Mouse (Mus musculus) cerebellum, adult 9-10 months (tissue): ENCODE results near the gene Ggt5.

ENCODE experiments used
- DNase-seq: peaks from one replicate; pipeline ENCODE4 v3.0.0; 2022

The Ggt5 gene

DNA sequence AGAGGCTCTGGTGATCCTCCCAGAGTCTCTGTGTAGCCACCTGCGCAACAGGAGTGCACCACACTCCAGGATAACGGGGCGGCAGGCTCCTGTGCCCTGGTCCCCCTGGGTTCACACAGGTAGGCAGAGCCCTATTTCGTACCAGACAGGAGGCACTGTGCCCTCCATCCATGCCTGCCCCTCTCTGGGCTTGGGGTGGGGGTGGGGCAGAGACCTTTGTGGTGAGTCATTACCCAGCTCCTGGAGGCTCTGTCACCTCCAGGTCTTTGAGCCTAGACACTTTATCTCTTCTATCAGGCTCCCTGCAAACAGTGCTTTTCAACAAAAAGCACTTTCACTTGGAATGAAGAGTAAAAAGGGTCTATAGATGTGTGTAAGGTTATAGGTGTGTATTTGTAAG is 20.3 kb upstream of the Ggt5 start:
- no peak for DNase-seq

DNA sequence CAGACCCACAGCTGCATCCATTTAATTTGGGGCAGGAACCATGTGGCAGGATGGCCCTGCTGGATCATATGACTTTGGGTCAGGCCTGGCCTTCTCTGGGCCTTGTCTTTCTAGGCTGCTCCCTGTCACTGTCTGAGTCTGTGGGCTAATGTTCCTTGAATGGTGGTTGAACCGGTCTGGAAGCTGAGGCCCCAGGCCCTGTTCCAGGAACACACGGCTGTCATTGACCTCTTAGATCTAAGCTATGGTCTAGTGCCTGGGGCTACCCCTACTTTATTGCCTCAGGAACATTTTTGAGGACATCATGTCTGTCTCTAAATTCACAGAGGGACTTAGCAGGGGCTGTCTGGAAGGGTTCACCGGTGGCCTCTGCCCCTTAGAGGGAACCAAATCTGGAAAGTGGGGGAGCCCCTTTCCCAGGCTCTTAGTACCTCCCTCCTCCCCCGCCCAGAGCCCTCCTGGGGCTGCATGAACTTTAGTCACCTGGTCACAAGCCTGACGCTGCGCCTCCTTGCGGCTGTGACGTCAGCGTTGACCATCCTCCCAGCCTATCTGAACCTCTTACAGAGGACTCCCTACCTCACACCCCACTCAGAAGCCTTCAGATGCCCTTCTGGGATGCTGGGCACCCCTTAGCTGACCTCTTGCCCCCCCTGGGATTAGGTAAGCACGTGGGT is 18.0 kb upstream of the Ggt5 start:
- DNase-seq = no peak

DNA sequence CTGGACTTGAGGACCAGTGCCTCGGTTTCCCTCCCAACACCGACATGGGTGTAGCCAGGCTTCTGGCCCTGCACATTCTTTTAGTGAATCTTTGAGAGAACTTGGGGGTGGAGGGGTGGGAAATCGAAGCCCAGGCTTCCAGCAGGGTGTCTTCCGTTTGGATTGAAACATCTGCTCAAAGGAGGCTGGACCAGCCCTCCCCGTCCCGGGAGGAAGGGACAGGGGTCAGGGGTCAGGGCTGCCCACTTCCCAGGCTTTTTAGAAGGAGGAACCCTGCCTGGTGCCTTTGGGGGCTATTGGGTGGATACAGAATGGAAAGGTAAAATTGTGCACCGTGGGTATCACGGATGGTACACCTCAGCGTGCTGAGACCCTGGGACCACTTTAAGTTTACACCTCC is 17.2 kb upstream of the Ggt5 start:
- DNase-seq = no peak

DNA sequence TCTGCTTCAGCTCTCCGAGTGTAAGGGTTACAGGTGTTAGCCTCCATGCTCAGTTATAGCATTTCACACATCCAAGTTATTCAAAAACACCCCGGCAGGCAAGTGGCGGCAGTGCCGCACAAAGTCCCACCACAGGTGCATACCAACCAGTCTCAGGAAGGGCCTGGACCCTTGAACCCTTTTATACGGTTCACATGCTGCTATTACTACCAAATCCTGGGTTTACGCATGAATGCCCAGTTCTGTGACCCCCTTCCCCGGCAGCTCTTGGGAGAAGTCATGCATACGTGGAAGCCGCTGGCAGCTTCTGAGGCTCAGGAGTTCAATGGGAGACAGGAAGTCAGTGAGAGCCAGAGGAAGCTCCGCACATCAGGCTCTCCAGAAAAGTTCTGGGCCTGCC is 16.0 kb upstream of the Ggt5 start:
- no peak for DNase-seq

DNA sequence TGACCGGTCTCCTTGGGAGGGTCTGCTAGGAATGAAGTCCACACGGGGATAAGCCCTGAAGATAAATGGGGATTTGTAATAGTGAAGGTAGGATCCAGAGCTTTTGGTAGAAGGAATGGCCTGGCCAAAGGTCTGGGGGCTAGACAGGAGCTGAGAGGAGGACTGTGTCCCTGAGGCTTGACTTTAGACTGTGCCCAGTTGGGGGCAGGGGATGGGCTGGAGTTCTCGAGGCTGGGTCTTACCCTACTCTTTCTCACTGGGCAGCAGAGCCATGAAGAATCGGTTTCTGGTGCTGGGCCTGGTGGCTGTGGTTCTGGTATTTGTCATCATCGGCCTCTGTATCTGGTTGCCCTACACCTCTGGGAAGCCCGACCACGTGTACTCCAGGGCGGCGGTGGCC is 15.2 kb upstream of the Ggt5 start:
- no peak for DNase-seq

DNA sequence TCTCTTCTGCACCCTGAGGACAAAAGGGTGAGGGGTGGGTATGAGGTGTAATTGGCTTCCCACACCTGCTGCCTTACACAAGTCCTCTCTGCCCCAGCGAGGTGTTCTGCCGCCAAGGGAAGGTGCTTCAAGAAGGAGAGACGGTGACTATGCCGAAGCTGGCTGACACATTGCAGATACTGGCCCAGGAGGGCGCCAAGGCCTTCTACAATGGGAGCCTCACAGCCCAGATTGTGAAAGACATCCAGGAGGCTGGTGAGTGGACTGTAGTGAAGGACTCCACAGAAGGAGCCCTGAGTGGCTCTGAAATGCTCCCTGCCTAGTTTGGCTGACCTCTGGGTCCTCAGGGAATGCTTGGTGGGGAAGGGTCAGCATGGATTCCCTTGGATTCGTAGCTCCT is 10.0 kb upstream of the Ggt5 start:
- DNase-seq = no peak

DNA sequence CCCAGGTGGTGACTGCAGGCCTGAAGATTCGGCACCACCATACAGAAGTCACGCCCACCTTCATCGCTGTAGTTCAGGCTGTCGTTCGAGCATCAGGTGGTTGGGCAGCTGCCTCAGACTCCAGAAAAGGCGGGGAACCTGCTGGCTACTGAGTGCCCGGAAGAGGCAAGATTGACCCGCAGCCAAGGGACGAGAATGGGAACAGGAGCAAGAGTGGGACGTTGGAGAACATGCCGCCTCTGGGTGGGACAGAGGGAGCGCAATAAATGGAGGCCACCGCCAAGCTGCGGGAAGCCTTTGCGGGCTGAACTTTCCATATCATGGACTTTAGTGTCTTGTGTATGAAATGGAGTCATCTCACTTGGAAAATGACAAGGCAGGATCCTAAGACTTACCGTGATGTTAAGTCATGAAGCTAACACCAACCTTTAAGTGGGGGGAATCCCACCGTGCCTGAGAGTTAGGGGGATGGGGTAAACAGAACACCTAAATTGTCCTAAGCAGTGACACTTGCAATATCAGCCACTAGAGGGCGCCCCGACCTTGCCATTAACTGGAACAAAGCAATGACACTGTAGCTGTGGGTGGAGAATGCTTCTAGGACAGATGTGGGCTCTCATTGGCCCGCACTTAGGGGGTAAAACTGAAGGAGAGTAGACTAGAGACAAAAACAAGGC is 3.1 kb upstream of the Ggt5 start:
- peak; percentile 92 for DNase-seq

DNA sequence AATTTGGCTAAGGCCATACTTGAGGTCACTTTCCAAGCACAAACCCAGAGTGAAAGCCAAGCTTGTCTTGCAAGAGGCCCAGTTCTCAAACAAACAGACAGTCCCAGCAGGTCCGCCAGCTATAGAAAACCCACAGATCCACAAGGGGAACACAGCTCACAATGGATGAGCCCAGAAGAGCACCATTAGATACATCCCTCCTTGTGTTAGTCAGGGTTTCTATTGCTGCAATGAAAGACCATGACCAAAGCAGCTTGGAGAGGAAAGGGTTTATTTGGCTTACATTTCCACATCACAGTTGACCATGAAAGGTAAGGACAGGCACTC is 2.6 kb upstream of the Ggt5 start:
- no peak for DNase-seq

DNA sequence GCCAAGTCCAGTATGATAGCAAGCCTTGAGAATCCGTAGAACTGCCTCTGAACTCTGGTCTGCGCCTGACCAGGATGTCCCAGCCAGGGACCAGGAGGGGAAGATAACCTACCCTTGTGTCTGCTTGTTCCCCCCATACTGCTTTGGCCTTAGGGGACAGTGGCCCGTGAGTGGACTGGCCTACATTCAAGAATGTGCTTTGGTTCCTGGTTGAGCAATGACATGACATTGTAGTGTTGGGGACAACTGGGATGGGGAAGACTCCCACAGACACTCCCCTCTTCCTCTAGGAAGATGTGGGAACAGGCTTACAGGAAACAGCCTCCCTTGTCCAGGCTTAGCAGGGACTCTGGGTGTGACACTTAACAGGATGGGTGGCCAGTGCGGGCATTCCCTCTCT is 1.4 kb upstream of the Ggt5 start:
- DNase-seq = no peak

DNA sequence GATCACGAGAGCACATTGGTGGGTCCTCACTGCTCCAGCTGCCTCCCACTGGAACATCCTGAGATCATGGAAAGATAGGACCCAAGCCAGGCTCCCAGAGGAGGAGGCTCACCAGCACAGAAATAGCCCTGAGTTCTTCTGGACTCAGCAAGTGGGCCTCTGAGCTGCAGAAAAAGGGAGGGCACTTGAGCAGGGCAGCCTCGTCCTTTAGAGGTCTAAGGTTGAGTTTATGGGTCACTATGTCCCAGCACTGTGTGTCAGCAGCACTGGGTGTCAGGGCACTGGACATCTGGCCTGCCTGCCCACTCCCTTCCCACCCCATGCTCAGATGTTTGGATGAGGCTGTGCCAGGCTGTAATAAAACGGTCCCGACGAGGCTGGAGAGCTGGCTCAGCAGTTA is 804 bp upstream of the Ggt5 start:
- no peak for DNase-seq

DNA sequence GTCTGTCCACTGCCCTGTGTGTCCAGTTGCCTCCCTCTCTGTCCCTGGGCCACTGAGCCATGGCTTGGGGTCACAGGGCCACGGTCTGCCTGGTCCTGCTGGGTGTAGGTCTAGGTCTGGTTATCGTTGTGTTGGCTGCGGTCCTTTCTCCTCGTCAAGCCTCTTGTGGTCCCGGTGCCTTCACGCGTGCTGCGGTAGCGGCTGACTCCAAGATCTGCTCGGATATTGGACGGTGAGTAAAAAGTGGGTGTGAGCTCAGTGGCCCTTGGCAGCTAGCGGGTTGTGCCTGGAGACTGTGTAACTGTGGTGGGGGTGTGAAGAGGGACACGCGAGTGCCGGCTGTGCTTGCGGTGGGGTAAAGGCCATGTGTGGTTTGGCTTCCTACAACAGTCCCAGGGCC is 511 bp downstream of the Ggt5 start:
- DNase-seq = no peak

DNA sequence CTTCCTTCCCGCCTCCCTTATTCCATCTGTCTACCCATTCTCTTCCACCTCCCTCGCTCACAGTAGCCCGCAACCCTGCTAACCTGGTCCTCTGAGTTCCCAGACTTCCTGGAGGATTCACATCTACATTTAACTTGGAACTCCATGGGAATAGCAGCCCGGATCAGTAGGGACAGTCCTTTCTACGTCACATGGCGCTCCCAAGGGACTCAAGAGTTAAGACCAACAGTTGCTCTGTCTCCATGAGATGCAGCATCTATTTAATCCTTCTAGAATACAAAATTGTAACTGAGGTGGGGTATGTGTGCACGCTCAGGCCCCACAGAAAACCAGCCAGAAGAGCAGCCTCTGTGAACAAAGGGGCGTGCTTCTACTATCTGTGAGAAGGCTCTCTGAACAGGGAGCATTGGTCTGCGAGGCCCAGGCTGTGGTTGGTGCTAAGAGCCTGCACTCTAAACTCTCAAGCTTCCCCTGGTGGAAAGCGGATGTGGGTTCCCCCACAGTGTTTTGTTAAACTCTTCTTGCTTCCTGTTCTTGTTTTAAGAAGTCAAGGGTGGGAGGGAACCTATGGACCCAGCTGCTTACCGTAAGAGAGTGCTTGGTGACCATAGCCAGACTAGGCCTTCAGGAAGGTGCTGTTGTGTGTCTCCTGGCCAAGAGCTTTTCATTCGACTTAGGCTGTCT is 2.2 kb downstream of the Ggt5 start:
- no peak for DNase-seq

DNA sequence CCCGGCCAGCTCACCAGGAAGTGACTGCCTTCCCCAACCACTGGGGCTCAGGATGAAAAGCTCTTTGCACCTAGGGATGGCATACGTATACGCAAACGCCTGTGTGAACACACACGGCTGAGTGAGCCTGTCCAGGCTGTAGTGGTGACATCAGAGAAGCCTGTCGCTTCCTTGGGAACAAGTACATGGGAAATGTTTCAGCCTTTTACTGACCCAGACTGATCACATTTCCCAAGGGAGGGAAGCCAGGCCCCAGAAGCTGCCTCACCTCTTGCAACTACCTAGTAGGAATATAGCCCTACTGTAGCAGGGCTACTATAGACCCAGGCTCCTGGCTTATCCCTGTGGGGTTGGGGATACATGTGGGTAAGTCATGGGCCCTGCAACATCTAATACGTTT is 3.4 kb downstream of the Ggt5 start:
- DNase-seq = no peak

DNA sequence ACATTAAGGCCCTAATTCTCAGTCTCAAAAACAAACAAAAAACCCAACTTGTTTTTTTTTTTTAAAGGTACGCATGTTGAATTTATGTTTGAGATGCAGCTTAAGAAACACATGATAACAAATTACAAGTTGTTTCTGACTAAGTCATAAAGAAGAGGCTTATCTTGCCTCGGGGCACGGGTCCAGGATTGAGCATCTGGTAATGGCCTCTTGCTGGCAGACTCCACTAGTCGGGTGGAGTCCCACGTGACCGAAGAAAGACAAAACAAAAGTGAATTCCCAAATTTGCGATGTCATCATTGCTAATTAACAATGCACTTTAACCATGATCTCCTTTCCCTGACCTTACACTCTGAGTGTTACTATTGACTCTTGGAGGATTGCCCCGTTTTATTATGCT is 6.8 kb downstream of the Ggt5 start:
- DNase-seq = peak; percentile 42

DNA sequence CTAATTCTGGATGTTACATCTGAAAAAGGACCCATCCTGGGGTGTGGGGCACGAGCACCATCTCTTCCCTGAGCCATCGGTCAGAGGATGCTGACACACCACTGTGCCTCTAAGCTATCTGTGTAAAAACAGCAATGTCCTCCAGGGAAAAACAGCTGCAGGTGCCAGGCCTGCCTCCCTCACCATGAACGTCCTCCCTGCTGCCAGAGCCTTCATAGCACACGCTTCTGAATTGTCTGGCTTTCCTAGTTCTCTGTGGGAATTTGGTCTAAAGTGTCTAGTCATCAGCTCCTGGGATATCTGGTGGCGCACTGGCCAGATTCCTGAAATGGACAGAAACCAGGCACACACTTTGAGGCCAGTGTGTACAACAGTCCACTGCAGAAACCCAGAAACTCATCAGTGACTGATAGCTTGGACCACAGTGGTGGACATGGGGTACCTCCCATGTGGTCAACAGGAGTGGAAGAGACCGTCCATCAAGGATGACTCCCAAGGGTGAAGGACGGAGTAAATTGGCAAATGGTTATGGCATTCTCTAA is 11.1 kb downstream of the Ggt5 start:
- no peak for DNase-seq

DNA sequence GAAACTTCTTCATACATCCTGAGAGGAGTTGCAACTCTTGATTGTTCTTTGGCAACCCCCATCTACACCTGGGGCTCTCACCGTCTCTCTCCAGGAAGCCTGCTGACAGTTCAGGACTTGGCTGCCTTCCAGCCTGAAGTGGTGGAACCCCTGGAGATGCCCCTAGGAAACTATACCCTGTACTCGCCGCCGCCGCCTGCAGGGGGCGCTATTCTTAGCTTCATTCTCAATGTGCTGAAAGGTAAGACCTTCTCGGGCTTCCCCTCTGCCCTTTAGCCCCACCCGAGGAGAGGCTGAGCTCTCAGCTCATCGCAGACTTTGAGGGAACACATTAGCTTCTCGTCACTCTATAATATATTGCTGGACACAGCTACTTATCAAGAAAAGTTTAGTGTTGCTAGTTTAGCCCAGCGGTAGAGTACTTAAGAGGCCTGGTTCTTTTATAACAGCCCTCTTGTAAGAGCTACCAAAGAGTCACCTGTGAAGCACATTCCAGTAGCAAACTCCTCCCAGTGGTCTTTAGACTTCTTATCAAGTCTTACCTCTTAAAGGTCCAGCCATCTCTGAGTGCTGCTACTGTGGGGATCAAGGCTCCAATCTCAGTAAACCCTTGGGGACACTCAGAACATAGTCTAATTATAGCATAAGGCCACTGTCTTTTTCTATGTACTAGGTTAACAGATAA is 16.2 kb downstream of the Ggt5 start:
- DNase-seq = no peak

DNA sequence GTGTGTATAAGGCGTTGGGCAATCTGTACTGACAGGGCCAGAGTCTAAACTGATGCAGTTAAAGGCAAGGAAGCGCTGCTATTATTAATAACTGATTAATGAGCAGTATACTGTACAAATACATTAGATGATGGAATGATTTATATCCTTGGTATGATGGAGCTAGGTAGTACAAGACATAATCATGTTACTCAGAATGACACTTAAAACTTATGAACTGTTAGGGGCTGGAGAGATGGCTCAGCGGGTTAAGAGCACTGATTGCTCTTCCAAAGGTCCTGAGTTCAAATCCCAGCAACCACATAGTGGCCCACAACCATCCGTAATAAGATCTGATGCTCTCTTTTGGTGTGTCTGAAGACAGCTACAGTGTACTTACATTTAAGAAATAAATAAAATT is 18.1 kb downstream of the Ggt5 start:
- DNase-seq = no peak

DNA sequence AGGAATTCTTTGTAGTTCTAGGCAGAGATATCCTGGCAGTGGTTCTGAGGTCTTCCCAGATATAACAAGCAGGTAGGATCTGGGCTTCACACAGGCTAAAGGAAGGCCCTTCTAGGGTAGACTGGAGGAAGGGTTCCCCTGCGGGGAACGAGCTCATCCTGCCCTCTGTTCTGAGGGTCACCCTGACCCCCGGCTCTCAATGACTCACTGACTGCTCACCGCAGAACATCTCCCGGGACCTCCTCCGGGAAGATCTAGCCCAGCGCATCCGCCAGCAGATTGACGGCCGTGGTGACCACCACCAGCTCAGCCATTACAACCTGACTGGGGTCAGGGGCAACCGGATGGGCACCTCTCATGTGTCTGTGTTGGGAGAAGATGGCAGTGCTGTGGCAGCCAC is 19.8 kb downstream of the Ggt5 start:
- no peak for DNase-seq

DNA sequence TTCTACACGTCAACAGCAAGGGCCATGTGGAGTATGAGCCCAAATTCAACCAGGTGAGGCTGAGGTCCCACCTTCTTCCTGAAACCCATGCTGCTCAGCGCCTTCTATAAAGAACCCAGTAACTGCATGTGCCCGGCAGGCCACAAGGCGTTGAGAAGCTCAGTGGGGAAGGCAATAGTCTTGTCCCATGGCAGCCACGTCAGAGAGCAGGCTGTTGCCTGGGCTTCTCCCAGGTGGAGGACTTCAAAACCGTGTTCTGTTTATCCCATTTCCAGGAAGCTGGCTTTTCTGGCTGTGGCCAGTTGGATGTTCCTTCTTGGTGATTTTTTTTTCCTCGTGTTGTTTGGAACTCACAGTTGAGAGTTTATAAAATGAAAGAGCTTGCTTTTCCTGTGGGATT is 21.3 kb downstream of the Ggt5 start:
- DNase-seq = no peak

DNA sequence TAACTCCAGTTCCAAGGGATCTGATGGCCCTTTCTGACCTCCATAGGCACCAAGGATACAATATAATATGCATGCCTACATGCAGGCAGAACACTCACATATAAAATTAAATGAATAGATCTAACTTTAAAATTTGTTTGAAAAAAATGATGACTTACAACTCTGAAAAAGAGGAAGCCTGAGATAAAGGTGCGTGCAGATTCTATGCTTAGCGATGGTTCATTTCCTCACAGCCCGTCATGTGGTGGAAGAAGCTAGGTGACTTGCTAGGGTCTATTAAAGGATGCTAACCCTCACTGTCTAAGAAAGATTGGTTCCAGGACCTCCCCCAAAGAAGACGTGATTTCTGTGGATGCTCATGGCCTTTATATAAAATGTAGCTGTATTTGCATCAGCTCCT is 26.9 kb downstream of the Ggt5 start:
- no peak for DNase-seq

DNA sequence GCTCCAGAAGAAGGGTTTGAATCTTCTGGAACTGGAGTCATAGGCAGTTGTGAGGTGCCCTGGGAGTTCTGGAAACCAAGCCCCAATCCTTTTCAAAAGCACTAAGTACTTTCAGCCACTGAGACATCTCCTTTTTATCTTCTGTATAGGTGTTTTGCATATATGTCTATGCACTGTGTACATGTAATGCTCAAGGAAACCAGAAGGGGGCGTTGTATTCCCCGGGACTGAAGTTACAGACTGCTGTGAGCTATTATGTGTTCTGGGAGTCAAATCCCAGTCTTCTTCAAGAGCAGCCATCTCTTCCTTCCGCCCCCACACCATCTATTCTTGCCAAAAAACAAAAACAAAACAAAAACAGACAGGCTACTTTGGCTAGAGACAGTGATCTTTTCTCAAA is 31.7 kb downstream of the Ggt5 start:
- DNase-seq = no peak

DNA sequence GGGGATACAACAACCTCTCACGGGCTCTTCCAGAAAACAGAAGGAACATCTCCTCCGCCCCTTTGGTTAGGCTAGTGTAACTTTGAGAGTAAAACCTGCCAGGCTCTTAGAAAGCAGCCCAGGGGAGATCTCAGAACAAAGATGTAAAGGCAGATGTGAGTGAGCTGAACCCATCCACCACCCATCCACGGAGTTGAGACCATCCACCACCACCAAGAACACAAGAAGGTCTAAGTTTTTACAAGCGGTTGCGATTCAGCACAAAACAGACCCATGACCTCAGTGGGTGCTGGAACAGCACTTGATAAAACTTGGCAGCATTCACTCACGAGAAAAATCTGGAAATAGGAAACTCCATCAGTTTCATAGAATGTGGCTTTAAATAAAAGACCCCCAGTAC is 36.8 kb downstream of the Ggt5 start:
- DNase-seq = no peak

DNA sequence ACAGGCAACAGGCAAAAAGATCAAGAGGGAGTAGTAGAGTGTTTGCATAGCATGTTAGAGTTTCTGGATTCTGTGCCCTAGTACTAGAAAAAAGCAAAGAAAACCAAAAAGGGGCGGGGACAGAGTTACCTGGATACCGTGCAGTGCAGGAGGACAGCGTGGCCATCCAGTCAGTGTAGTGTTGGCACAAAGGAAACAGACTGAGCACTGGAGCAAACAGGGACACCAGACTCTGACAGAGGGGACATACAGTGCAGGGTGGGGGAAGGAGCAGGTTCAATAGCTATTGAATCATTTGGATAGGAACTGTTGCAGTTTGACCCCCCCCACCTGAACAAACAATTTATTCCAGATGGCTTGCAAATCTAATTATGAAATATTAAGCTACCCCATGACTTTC is 37.9 kb downstream of the Ggt5 start:
- no peak for DNase-seq

DNA sequence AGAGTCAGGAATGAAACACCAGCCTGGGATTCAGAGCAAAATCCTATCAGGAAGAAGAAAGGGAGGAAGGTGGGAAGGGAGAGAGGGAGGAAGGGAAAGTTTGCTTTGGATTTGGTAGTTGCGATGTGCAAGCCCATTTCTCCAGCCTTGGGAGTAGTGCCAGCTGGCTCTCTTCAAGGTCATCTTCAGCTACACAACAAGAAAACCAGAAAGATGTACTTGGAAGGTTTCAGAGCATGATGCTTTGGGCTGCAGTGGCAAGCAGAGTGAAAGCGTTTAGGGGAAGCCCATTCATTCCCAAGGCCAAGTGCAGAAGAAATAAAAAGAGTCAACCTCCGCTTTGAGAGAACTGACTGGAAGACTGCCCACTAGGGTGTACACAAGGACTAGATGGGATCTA is 38.4 kb downstream of the Ggt5 start:
- DNase-seq = no peak
